Mouse (Mus musculus): Measurements from ENCODE around the gene Sirt5.

DNA sequence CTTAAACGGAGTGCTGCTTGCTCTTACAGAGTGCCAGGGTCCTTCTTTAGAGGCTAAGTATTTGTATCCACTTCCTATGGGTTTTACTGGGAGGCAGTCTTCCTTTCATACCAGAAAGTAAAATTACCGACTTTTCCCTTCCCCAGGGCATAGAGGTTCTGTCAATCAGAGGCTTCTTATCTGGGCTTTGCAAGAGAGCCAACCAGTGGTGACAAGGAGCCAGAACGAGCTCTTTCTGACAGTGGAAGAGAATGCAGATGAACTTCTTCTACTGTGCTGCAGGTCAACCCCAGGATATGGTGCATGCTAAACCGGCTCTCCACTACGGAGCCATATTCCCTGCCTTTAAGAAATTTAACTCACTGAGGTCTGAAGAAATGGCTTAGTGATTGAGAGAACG lies 4.8 kb upstream of the Sirt5 start:
- TF ChIP-seq CTCF (IDR thresholded peaks at IDR 0.05; ENCODE audit: low read depth, low read length), result no peak
- no peak for TF ChIP-seq POLR2A (IDR thresholded peaks at IDR 0.05; ENCODE audit: borderline replicate concordance, low read depth, low read length)

Data from bone marrow macrophage, adult 2 months (primary cell).